Mouse (Mus musculus) hindbrain, embryonic 16.5 days (tissue): ENCODE data around the gene Lrfn4. TPM values are rescaled to one million over a fixed set of nuclear protein-coding genes. Genes with fewer than 3 reads are reported as not detected.

ENCODE experiments used
- ATAC-seq: fragments of 200-750 bp; cut with Nextera tagmentation; 2 replicates; pipeline ENCODE4 v1.8.0; 2017; ENCODE audit warnings: moderate TSS enrichment, moderate library complexity
- H3K27ac ChIP-seq: fragments of 300-500 bp; sonication (generic); 2 replicates; pipeline ENCODE4 v1.5.1; 2014; ENCODE audit warnings: low read depth, mild to moderate bottlenecking, control low read depth, low read length, moderate library complexity
- H3K27me3 ChIP-seq: fragments of 300-500 bp; sonication (generic); replicated peaks from 2 replicates; pipeline ENCODE4 v1.6.1; 2014; ENCODE audit warnings: low read length; ENCODE audit not compliant: control insufficient read depth, insufficient read depth
- H3K36me3 ChIP-seq: fragments of 300-500 bp; sonication (generic); 2 replicates; pipeline ENCODE4 v1.6.1; 2014; ENCODE audit warnings: mild to moderate bottlenecking, low read length, moderate library complexity, mixed read lengths; ENCODE audit not compliant: control insufficient read depth, insufficient read depth
- H3K4me1 ChIP-seq: fragments of 300-500 bp; sonication (generic); 2 replicates; pipeline ENCODE4 v1.6.1; 2014; ENCODE audit warnings: low read depth, low read length; ENCODE audit not compliant: control insufficient read depth, insufficient read depth
- H3K4me2 ChIP-seq: fragments of 300-500 bp; sonication (generic); 2 replicates; pipeline ENCODE4 v1.6.1; 2014; ENCODE audit warnings: mild to moderate bottlenecking, low read length, control low read depth, moderate library complexity
- H3K4me3 ChIP-seq: fragments of 300-500 bp; sonication (generic); 2 replicates; pipeline ENCODE4 v1.5.1; 2014; ENCODE audit warnings: mild to moderate bottlenecking, low read length, control low read depth, moderate library complexity
- H3K9ac ChIP-seq: fragments of 300-500 bp; sonication (generic); 2 replicates; pipeline ENCODE4 v1.6.1; 2014; ENCODE audit warnings: low read depth, mild to moderate bottlenecking, control low read depth, low read length, moderate library complexity
- H3K9me3 ChIP-seq: fragments of 300-500 bp; sonication (generic); 2 replicates; pipeline ENCODE4 v1.6.1; 2014; ENCODE audit warnings: mild to moderate bottlenecking, low read length, moderate library complexity; ENCODE audit not compliant: control insufficient read depth
- WGBS: fragments of 180-500 bp; shearing (Covaris S2); extraction: QIAGEN DNeasy Blood & Tissue Kit; methylation state at CpG from one replicate; pipeline ENCODE4 v1.1.7; 2014; 5-methylcytosine and 5-hydroxymethylcytosine counted together
- polyA plus RNA-seq: library from polyadenylated mRNA; unstranded; fragments of >200 nt; fragmentation: Nextera tagmentation; extraction: Ambion mirVana; gene quantifications from 2 replicates; pipeline ENCODE4 v1.2.1, GENCODE M21; 2015

The Lrfn4 gene
- polyA plus RNA-seq, 1 experiment from 2014 or later, result 8.0 TPM

- Histone ChIP-seq H3K36me3 (peaks cover 19% of the 10 kb centered on the region), H3K4me2 (peak overlapping the region; percentile 69), H3K27me3 (no peaks in the 10 kb centered on the region), H3K27ac (peak overlapping the region; percentile 93), H3K4me3 (peak overlapping the region; percentile 80), H3K9me3 (no peaks in the 10 kb centered on the region), H3K9ac (peak overlapping the region; percentile 91), H3K4me1 (peaks cover 21% of the 10 kb centered on the region)
- ATAC-seq, result no peak
- 33% methylated on average over 4 of the region's 4 CpGs for WGBS
Observed at GRCm38 (mm10) chr19:4624406-4625178, 9.1 kb upstream of the Lrfn4 start.

GRCm38 (mm10) chr19:4624006-4624405, 8.5 kb upstream of the Lrfn4 start:
- H3K4me1 ChIP-seq, result peaks cover 21% of the 10 kb centered on the region
- no peaks in the 10 kb centered on the region for H3K9me3 ChIP-seq
- no peak overlapping the region; the same call in 1 of the 2 replicates for H3K9ac ChIP-seq
- no peak for ATAC-seq
- WGBS, result 94% methylated on average over 12 of the region's 12 CpGs
- no peak overlapping the region for H3K4me3 ChIP-seq
- H3K27ac ChIP-seq, result no peak overlapping the region
- peaks cover 19% of the 10 kb centered on the region for H3K36me3 ChIP-seq
- no peak overlapping the region for H3K4me2 ChIP-seq
- no peaks in the 10 kb centered on the region for H3K27me3 ChIP-seq

- Histone ChIP-seq H3K27me3 (0 out of 2 replicates have a peak, but pooled peaks cover 2% of the 10 kb centered on the region), H3K4me3 (no peak overlapping the region), H3K4me2 (no peak overlapping the region), H3K27ac (no peak overlapping the region), H3K4me1 (peaks cover 19% of the 10 kb centered on the region), H3K36me3 (peaks cover 19% of the 10 kb centered on the region), H3K9me3 (no peaks in the 10 kb centered on the region), H3K9ac (no peak overlapping the region)
- no peak for ATAC-seq
- 92% methylated on average over 9 of the region's 9 CpGs for WGBS
Observed at GRCm38 (mm10) chr19:4623419-4623818, 8.0 kb upstream of the Lrfn4 start.

- H3K9ac ChIP-seq, result no peak overlapping the region
- 60% methylated on average over 5 of the region's 5 CpGs for WGBS
- H3K4me2 ChIP-seq, result no peak overlapping the region
- 0 out of 2 replicates have a peak, but pooled peaks cover 2% of the 10 kb centered on the region for H3K27me3 ChIP-seq
- ATAC-seq, result no peak
- H3K27ac ChIP-seq, result no peak overlapping the region
- no peak overlapping the region for H3K4me3 ChIP-seq
- no peaks in the 10 kb centered on the region for H3K9me3 ChIP-seq
- peaks cover 19% of the 10 kb centered on the region for H3K36me3 ChIP-seq
- peaks cover 19% of the 10 kb centered on the region for H3K4me1 ChIP-seq
Observed at GRCm38 (mm10) chr19:4622780-4623179, 7.3 kb upstream of the Lrfn4 start.

GRCm38 (mm10) chr19:4620721-4621120, 5.3 kb upstream of the Lrfn4 start:
- H3K4me1 ChIP-seq, result peaks cover 15% of the 10 kb centered on the region
- no peaks in the 10 kb centered on the region for H3K9me3 ChIP-seq

GRCm38 (mm10) chr19:4619461-4619860, 4.0 kb upstream of the Lrfn4 start:
- H3K27ac ChIP-seq, result no peak overlapping the region
- H3K27me3 ChIP-seq, result 0 out of 2 replicates have a peak, but pooled peaks cover 2% of the 10 kb centered on the region
- no peak overlapping the region for H3K9ac ChIP-seq
- H3K4me2 ChIP-seq, result no peak overlapping the region
- no peak overlapping the region for H3K4me3 ChIP-seq
- no peaks in the 10 kb centered on the region for H3K9me3 ChIP-seq
- 80% methylated on average over 10 of the region's 10 CpGs for WGBS
- peaks cover 11% of the 10 kb centered on the region for H3K4me1 ChIP-seq
- ATAC-seq, result no peak
- H3K36me3 ChIP-seq, result peaks cover 19% of the 10 kb centered on the region

More at GRCm38 (mm10) chr19:4620721-4621120, 5.3 kb upstream of the Lrfn4 start:
- Histone ChIP-seq H3K4me3 (no peak overlapping the region), H3K9ac (no peak overlapping the region), H3K27ac (no peak overlapping the region), H3K36me3 (peaks cover 19% of the 10 kb centered on the region), H3K4me2 (no peak overlapping the region), H3K27me3 (0 out of 2 replicates have a peak, but pooled peaks cover 2% of the 10 kb centered on the region)
- WGBS, result 90% methylated on average over 7 of the region's 7 CpGs
- no peak for ATAC-seq

- H3K4me1 ChIP-seq, result peaks cover 19% of the 10 kb centered on the region
- ATAC-seq, result no peak
- no peak overlapping the region for H3K27ac ChIP-seq
- H3K27me3 ChIP-seq, result 0 out of 2 replicates have a peak, but pooled peaks cover 2% of the 10 kb centered on the region
- no peak overlapping the region for H3K4me3 ChIP-seq
- no peaks in the 10 kb centered on the region for H3K9me3 ChIP-seq
- H3K4me2 ChIP-seq, result no peak overlapping the region
- H3K36me3 ChIP-seq, result peaks cover 20% of the 10 kb centered on the region
- 29% methylated on average over 18 of the region's 18 CpGs for WGBS
- H3K9ac ChIP-seq, result no peak overlapping the region; the same call in 1 of the 2 replicates
Observed at GRCm38 (mm10) chr19:4618183-4618582, 2.7 kb upstream of the Lrfn4 start.

GRCm38 (mm10) chr19:4616546-4616945, 1.1 kb upstream of the Lrfn4 start:
- peak overlapping the region; percentile 2; the same call in 1 of the 2 replicates for H3K9ac ChIP-seq
- H3K27me3 ChIP-seq, result 0 out of 2 replicates have a peak, but pooled peaks cover 2% of the 10 kb centered on the region
- H3K4me2 ChIP-seq, result no peak overlapping the region
- no peak overlapping the region for H3K27ac ChIP-seq
- no peaks in the 10 kb centered on the region for H3K9me3 ChIP-seq
- no peak for ATAC-seq
- 37% methylated on average over 4 of the region's 4 CpGs for WGBS
- no peak overlapping the region for H3K4me3 ChIP-seq
- H3K4me1 ChIP-seq, result peaks cover 32% of the 10 kb centered on the region
- peaks cover 20% of the 10 kb centered on the region for H3K36me3 ChIP-seq

GRCm38 (mm10) chr19:4614305-4615150, 939 bp downstream of the Lrfn4 start:
- peak; percentile 11; the same call in 1 of the 2 replicates for ATAC-seq
- H3K9ac ChIP-seq, result peak overlapping the region; percentile 98
- peaks cover 32% of the 10 kb centered on the region for H3K4me1 ChIP-seq
- 21% methylated on average over 36 of the region's 49 CpGs for WGBS
- peak overlapping the region; percentile 92 for H3K4me3 ChIP-seq
- H3K27ac ChIP-seq, result peak overlapping the region; percentile 94
- H3K9me3 ChIP-seq, result no peaks in the 10 kb centered on the region
- 0 out of 2 replicates have a peak, but pooled peaks cover 2% of the 10 kb centered on the region for H3K27me3 ChIP-seq
- H3K36me3 ChIP-seq, result peaks cover 20% of the 10 kb centered on the region
- H3K4me2 ChIP-seq, result peak overlapping the region; percentile 89
